Mouse (Mus musculus): ENCODE data around the gene Lrba.

GRCm38 (mm10) chr3:86310216-86310615 lies 85.7 kb downstream of the Lrba start:
- no peak for TF ChIP-seq CTCF (IDR thresholded peaks at IDR 0.05; ENCODE audit: low read depth)
- TF ChIP-seq EP300 (IDR thresholded peaks at IDR 0.05; ENCODE audit: low read depth) = no peak

Data from heart, postnatal 0 days (tissue).